In the genomic region with DNA sequence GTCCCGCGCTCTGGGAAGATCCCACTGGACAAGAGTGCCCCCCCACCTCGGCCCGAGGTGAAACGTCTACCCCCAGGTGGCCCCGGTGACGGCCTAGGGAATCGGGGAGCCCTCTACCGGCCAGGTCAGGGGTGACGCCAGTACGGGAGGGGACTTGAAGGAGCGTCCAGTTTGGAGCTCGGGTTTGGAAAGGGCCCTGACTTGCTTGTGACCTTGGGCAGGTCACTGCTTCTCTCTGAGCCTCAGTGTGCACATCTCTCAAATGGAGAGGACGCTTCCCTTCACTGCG, we compare ENCODE assay signal across 9 mouse cellular contexts. TPM values are rescaled to one million over a fixed set of nuclear protein-coding genes. Genes with fewer than 3 reads are reported as not detected.
A peak's percentile ranks its signal among the peaks of the same experiment; 100 is the strongest.
DNase-seq lines count a peak whose midpoint lies in the region; ATAC-seq lines count a peak whose summit lies in the region.
"Had no signal": no experiment of that assay in that cellular context is flagged by ENCODE, and none has a peak within 500 bp of the region (broad histone marks: within the 10 kb centered on the region; RNA-seq: fewer than 3 reads in every experiment).

No protein-coding gene starts in this region.

- H3K27me3 ChIP-seq in heart, embryonic 15.5 days, result peaks cover 47% of the 10 kb centered on the region
- H3K27me3 ChIP-seq in limb, embryonic 12.5 days, result peaks cover 75% of the 10 kb centered on the region
- peaks cover 39% of the 10 kb centered on the region for H3K27me3 ChIP-seq in neural tube, embryonic 12.5 days (replicated peaks)

- H3K4me3 ChIP-seq in heart, embryonic 15.5 days, result peak overlapping the region; percentile 52
- peak overlapping the region; percentile 55 for H3K4me3 ChIP-seq in limb, embryonic 12.5 days (replicated peaks)
- H3K4me3 ChIP-seq in neural tube, embryonic 12.5 days, result peak overlapping the region; percentile 45

- H3K9ac ChIP-seq in heart, embryonic 15.5 days, result peak overlapping the region; percentile 38
- H3K9ac ChIP-seq in limb, embryonic 12.5 days (replicated peaks), result peak overlapping the region; percentile 61
- H3K9ac ChIP-seq in neural tube, embryonic 12.5 days, result peak overlapping the region; percentile 60; the same call in 1 of the 2 replicates

- no peaks in the 10 kb centered on the region for H3K9me3 ChIP-seq in heart, embryonic 15.5 days (replicated peaks)
- no peaks in the 10 kb centered on the region for H3K9me3 ChIP-seq in limb, embryonic 12.5 days
- no peaks in the 10 kb centered on the region for H3K9me3 ChIP-seq in neural tube, embryonic 12.5 days

- ATAC-seq in heart, embryonic 15.5 days (replicated peaks; ENCODE audit: insufficient number of reproducible peaks, insufficient read depth, low FRiP score, low read depth), result no peak
- ATAC-seq in limb, embryonic 12.5 days (ENCODE audit: insufficient number of reproducible peaks, insufficient read depth, low FRiP score, low TSS enrichment, low read depth), result no peak
- no peak for ATAC-seq in neural tube, embryonic 12.5 days (ENCODE audit: low FRiP score, low read depth)

- no peaks in the 10 kb centered on the region for H3K36me3 ChIP-seq in heart, embryonic 15.5 days
- no peaks in the 10 kb centered on the region for H3K36me3 ChIP-seq in limb, embryonic 12.5 days
- H3K36me3 ChIP-seq in neural tube, embryonic 12.5 days, result no peaks in the 10 kb centered on the region

- peak; percentile 9 to 35 for DNase-seq in lung, adult 18-20 months
- no peak for DNase-seq in lung, postnatal 25 days (ENCODE audit: low spot score)
- peak; percentile 37 to 46 for DNase-seq in cerebellum, adult 18-20 months
- DNase-seq in layer of hippocampus, postnatal 36 days, result no peak
- no peak for DNase-seq in layer of hippocampus, postnatal 14 days (ENCODE audit: low spot score in 2 of 2)

- WGBS in heart, embryonic 15.5 days, result 3% methylated on average over 15 of the region's 15 CpGs
- WGBS in limb, embryonic 12.5 days, result 4% methylated on average over 15 of the region's 15 CpGs
- 2% methylated on average over 15 of the region's 15 CpGs for WGBS in neural tube, embryonic 12.5 days

- H3K4me2 ChIP-seq in heart, embryonic 15.5 days, result peak overlapping the region; percentile 90
- H3K4me2 ChIP-seq in limb, embryonic 12.5 days, result peak overlapping the region; percentile 96
- peak overlapping the region; percentile 89 for H3K4me2 ChIP-seq in neural tube, embryonic 12.5 days (replicated peaks)

- no peak overlapping the region for H3K27ac ChIP-seq in heart, embryonic 15.5 days
- H3K27ac ChIP-seq in limb, embryonic 12.5 days, result no peak overlapping the region
- no peak overlapping the region for H3K27ac ChIP-seq in neural tube, embryonic 12.5 days

- peaks cover 13% of the 10 kb centered on the region for H3K4me1 ChIP-seq in heart, embryonic 15.5 days (replicated peaks)
- H3K4me1 ChIP-seq in limb, embryonic 12.5 days (replicated peaks), result peaks cover 12% of the 10 kb centered on the region
- peaks cover 12% of the 10 kb centered on the region for H3K4me1 ChIP-seq in neural tube, embryonic 12.5 days

RNA-seq across cellular contexts. Expression of a gene that starts 1.6 kb away (rescaled TPM):
- 0.18 and 0.37 TPM in 2 replicates for polyA plus RNA-seq in heart, embryonic 15.5 days (2015; fragmentation: Nextera tagmentation; extraction: Ambion mirVana)
- polyA plus RNA-seq in limb, embryonic 12.5 days (2016; fragmentation: Nextera tagmentation; extraction: Ambion mirVana), result 0.11 and 0.17 TPM in 2 replicates
- polyA plus RNA-seq in neural tube, embryonic 12.5 days (2016; fragmentation: Nextera tagmentation; extraction: Ambion mirVana), result 0.31 and 0.58 TPM in 2 replicates
- under 1 TPM; 0.12 to 0.28 TPM for total RNA-seq in layer of hippocampus, postnatal 36 days (2021)
- total RNA-seq in layer of hippocampus, postnatal 14 days (2021), result 1 to 10 TPM; 1.1 to 1.2 TPM
- total RNA-seq: neutrophil, adult 5-6 weeks had no signal

RNA-seq across cellular contexts. Expression of a gene that starts 37.1 kb away (rescaled TPM):
- polyA plus RNA-seq in heart, embryonic 15.5 days (2015; fragmentation: Nextera tagmentation; extraction: Ambion mirVana), result 0.25 and 0.38 TPM in 2 replicates
- 0.19 TPM in 1 of 2 replicates, not detected in the other for polyA plus RNA-seq in limb, embryonic 12.5 days (2016; fragmentation: Nextera tagmentation; extraction: Ambion mirVana)
- polyA plus RNA-seq in neural tube, embryonic 12.5 days (2016; fragmentation: Nextera tagmentation; extraction: Ambion mirVana), result 0.32 TPM in 1 of 2 replicates, not detected in the other
- total RNA-seq in layer of hippocampus, postnatal 36 days (2021), result under 1 TPM; 0.51 to 0.65 TPM
- under 1 TPM; 0.55 to 0.88 TPM for total RNA-seq in layer of hippocampus, postnatal 14 days (2021)
- total RNA-seq: neutrophil, adult 5-6 weeks had no signal

RNA-seq across cellular contexts. Expression of a gene that starts 44.6 kb away (rescaled TPM):
- 99.5 and 104 TPM in 2 replicates for polyA plus RNA-seq in heart, embryonic 15.5 days (2015; fragmentation: Nextera tagmentation; extraction: Ambion mirVana)
- polyA plus RNA-seq in limb, embryonic 12.5 days (2016; fragmentation: Nextera tagmentation; extraction: Ambion mirVana), result 131 and 144 TPM in 2 replicates
- 82.1 and 90.8 TPM in 2 replicates for polyA plus RNA-seq in neural tube, embryonic 12.5 days (2016; fragmentation: Nextera tagmentation; extraction: Ambion mirVana)
- 100 to 1,000 TPM in 1 of 2 experiments, 10 to 100 TPM in 1; 95.2 to 111 TPM for total RNA-seq in layer of hippocampus, postnatal 36 days (2021)
- total RNA-seq in layer of hippocampus, postnatal 14 days (2021), result 10 to 100 TPM; 66.5 to 68.6 TPM

Comparison
In these comparisons a context has a peak if more than half of its experiments do, and no peak if none do; other contexts are left out.
1. DNase-seq: peak in lung, adult 18-20 months (2 of 2) and cerebellum, adult 18-20 months (2 of 2); none in lung, postnatal 25 days (single experiment), layer of hippocampus, postnatal 36 days (0 of 2) and layer of hippocampus, postnatal 14 days (0 of 2).
2. Peak in every context shown above with its lines, with median percentiles within 50 percentile points of each other: H3K4me2 ChIP-seq, H3K4me3 ChIP-seq and H3K9ac ChIP-seq.